Mouse (Mus musculus): Measurements from ENCODE around the gene Eif2ak4. TPM values are rescaled to one million over a fixed set of nuclear protein-coding genes. Genes with fewer than 3 reads are reported as not detected.

Eif2ak4 gene
- polyA plus RNA-seq, 1 experiment from 2014 or later: 6.2 TPM

GRCm38 (mm10) chr2:118375931-118376330 lies 12.5 kb upstream of the Eif2ak4 start:
- TF ChIP-seq CTCF (IDR thresholded peaks at IDR 0.05) (no peak), EP300 (IDR thresholded peaks at IDR 0.05) (no peak)
- ATAC-seq: 0 out of 2 replicates have a peak, but pooled peaks have one; percentile 6
- no peaks in the 10 kb centered on the region for H3K9me3 ChIP-seq (ENCODE audit: low read length)
- H3K9ac ChIP-seq (replicated peaks; ENCODE audit: low read depth): no peak overlapping the region
- H3K4me3 ChIP-seq (ENCODE audit: low read depth, low read length): no peak overlapping the region
- peaks cover 11% of the 10 kb centered on the region; the same call in 1 of the 2 replicates for H3K4me1 ChIP-seq (ENCODE audit: insufficient read depth, low read depth, low read length)
- H3K27me3 ChIP-seq (replicated peaks; ENCODE audit: insufficient read depth, low read length): peaks cover 13% of the 10 kb centered on the region
- no peak overlapping the region for H3K4me2 ChIP-seq (replicated peaks; ENCODE audit: low read depth, low read length)
- no peaks in the 10 kb centered on the region for H3K36me3 ChIP-seq (ENCODE audit: insufficient read depth, low read length)
- no peak overlapping the region for H3K27ac ChIP-seq (ENCODE audit: low read length)
- no peak for DNase-seq (ENCODE audit: low spot score)

GRCm38 (mm10) chr2:118379756-118380155 lies 8.7 kb upstream of the Eif2ak4 start:
- Histone ChIP-seq H3K27ac (ENCODE audit: low read length) (no peak overlapping the region), H3K9ac (replicated peaks; ENCODE audit: low read depth) (no peak overlapping the region), H3K27me3 (replicated peaks; ENCODE audit: insufficient read depth, low read length) (no peaks in the 10 kb centered on the region), H3K4me2 (replicated peaks; ENCODE audit: low read depth, low read length) (no peak overlapping the region), H3K9me3 (ENCODE audit: low read length) (no peaks in the 10 kb centered on the region), H3K36me3 (ENCODE audit: insufficient read depth, low read length) (no peaks in the 10 kb centered on the region), H3K4me3 (ENCODE audit: low read depth, low read length) (no peak overlapping the region), H3K4me1 (ENCODE audit: insufficient read depth, low read depth, low read length) (no peaks in the 10 kb centered on the region)
- DNase-seq (ENCODE audit: low spot score) (no peak), ATAC-seq (no peak)
- TF ChIP-seq EP300 (IDR thresholded peaks at IDR 0.05): no peak
- TF ChIP-seq CTCF (IDR thresholded peaks at IDR 0.05): no peak
- 66% methylated on average over 1 of the region's 1 CpGs for WGBS

GRCm38 (mm10) chr2:118383387-118383786 lies 5.0 kb upstream of the Eif2ak4 start:
- ATAC-seq (no peak), DNase-seq (ENCODE audit: low spot score) (no peak)
- TF ChIP-seq EP300 (IDR thresholded peaks at IDR 0.05): no peak
- peak; percentile 35 for TF ChIP-seq CTCF (IDR thresholded peaks at IDR 0.05)
- Histone ChIP-seq H3K9me3 (ENCODE audit: low read length) (no peaks in the 10 kb centered on the region), H3K4me2 (replicated peaks; ENCODE audit: low read depth, low read length) (no peak overlapping the region), H3K36me3 (ENCODE audit: insufficient read depth, low read length) (no peaks in the 10 kb centered on the region), H3K27ac (ENCODE audit: low read length) (no peak overlapping the region), H3K4me1 (ENCODE audit: insufficient read depth, low read depth, low read length) (no peaks in the 10 kb centered on the region), H3K4me3 (ENCODE audit: low read depth, low read length) (no peak overlapping the region), H3K9ac (replicated peaks; ENCODE audit: low read depth) (no peak overlapping the region), H3K27me3 (replicated peaks; ENCODE audit: insufficient read depth, low read length) (no peaks in the 10 kb centered on the region)
- 65% methylated on average over 5 of the region's 5 CpGs for WGBS

- Histone ChIP-seq H3K9me3 (ENCODE audit: low read length) (no peaks in the 10 kb centered on the region), H3K4me2 (replicated peaks; ENCODE audit: low read depth, low read length) (peak overlapping the region; percentile 78), H3K36me3 (ENCODE audit: insufficient read depth, low read length) (no peaks in the 10 kb centered on the region), H3K9ac (replicated peaks; ENCODE audit: low read depth) (no peak overlapping the region), H3K4me1 (ENCODE audit: insufficient read depth, low read depth, low read length) (no peaks in the 10 kb centered on the region), H3K27ac (ENCODE audit: low read length) (peak overlapping the region; percentile 94), H3K27me3 (replicated peaks; ENCODE audit: insufficient read depth, low read length) (no peaks in the 10 kb centered on the region), H3K4me3 (ENCODE audit: low read depth, low read length) (peak overlapping the region; percentile 82)
- WGBS: 17% methylated on average over 3 of the region's 3 CpGs
- TF ChIP-seq EP300 (IDR thresholded peaks at IDR 0.05) (no peak), CTCF (IDR thresholded peaks at IDR 0.05) (no peak)
- DNase-seq (ENCODE audit: low spot score) (no peak), ATAC-seq (no peak)
Observed at GRCm38 (mm10) chr2:118389569-118389968, 1.2 kb downstream of the Eif2ak4 start.

- no peak overlapping the region for H3K27ac ChIP-seq (ENCODE audit: low read length)
- H3K9me3 ChIP-seq (ENCODE audit: low read length): no peaks in the 10 kb centered on the region
- WGBS: 72% methylated on average over 5 of the region's 5 CpGs
- TF ChIP-seq EP300 (IDR thresholded peaks at IDR 0.05): no peak
- H3K4me2 ChIP-seq (replicated peaks; ENCODE audit: low read depth, low read length): no peak overlapping the region
- no peaks in the 10 kb centered on the region for H3K36me3 ChIP-seq (ENCODE audit: insufficient read depth, low read length)
- no peak overlapping the region for H3K9ac ChIP-seq (replicated peaks; ENCODE audit: low read depth)
- H3K4me1 ChIP-seq (ENCODE audit: insufficient read depth, low read depth, low read length): no peaks in the 10 kb centered on the region
- no peak for ATAC-seq
- H3K4me3 ChIP-seq (ENCODE audit: low read depth, low read length): no peak overlapping the region
- H3K27me3 ChIP-seq (replicated peaks; ENCODE audit: insufficient read depth, low read length): no peaks in the 10 kb centered on the region
- no peak for DNase-seq (ENCODE audit: low spot score)
Observed at GRCm38 (mm10) chr2:118390072-118390471, 1.7 kb downstream of the Eif2ak4 start.

- WGBS: 61% methylated on average over 5 of the region's 5 CpGs
Observed at GRCm38 (mm10) chr2:118391201-118391600, 2.8 kb downstream of the Eif2ak4 start.

GRCm38 (mm10) chr2:118399751-118400150 lies 11.3 kb downstream of the Eif2ak4 start:
- Histone ChIP-seq H3K9me3 (ENCODE audit: low read length) (no peaks in the 10 kb centered on the region), H3K9ac (replicated peaks; ENCODE audit: low read depth) (no peak overlapping the region), H3K4me1 (ENCODE audit: insufficient read depth, low read depth, low read length) (no peaks in the 10 kb centered on the region), H3K36me3 (ENCODE audit: insufficient read depth, low read length) (no peaks in the 10 kb centered on the region), H3K27me3 (replicated peaks; ENCODE audit: insufficient read depth, low read length) (no peaks in the 10 kb centered on the region), H3K4me2 (replicated peaks; ENCODE audit: low read depth, low read length) (no peak overlapping the region), H3K27ac (ENCODE audit: low read length) (no peak overlapping the region), H3K4me3 (ENCODE audit: low read depth, low read length) (no peak overlapping the region)
- DNase-seq (ENCODE audit: low spot score) (no peak), ATAC-seq (no peak)
- no peak for TF ChIP-seq EP300 (IDR thresholded peaks at IDR 0.05)
- TF ChIP-seq CTCF (IDR thresholded peaks at IDR 0.05): no peak
- WGBS: 75% methylated on average over 5 of the region's 5 CpGs

More at GRCm38 (mm10) chr2:118391201-118391600, 2.8 kb downstream of the Eif2ak4 start:
- TF ChIP-seq CTCF (IDR thresholded peaks at IDR 0.05): no peak
- no peak for TF ChIP-seq EP300 (IDR thresholded peaks at IDR 0.05)
- Histone ChIP-seq H3K27ac (ENCODE audit: low read length) (no peak overlapping the region), H3K36me3 (ENCODE audit: insufficient read depth, low read length) (no peaks in the 10 kb centered on the region), H3K4me1 (ENCODE audit: insufficient read depth, low read depth, low read length) (no peaks in the 10 kb centered on the region), H3K9ac (replicated peaks; ENCODE audit: low read depth) (no peak overlapping the region), H3K27me3 (replicated peaks; ENCODE audit: insufficient read depth, low read length) (no peaks in the 10 kb centered on the region), H3K4me3 (ENCODE audit: low read depth, low read length) (no peak overlapping the region), H3K9me3 (ENCODE audit: low read length) (no peaks in the 10 kb centered on the region), H3K4me2 (replicated peaks; ENCODE audit: low read depth, low read length) (no peak overlapping the region)
- ATAC-seq (no peak), DNase-seq (ENCODE audit: low spot score) (no peak)
